28 mouse cellular contexts compared by ENCODE assay signal in the genomic region with DNA sequence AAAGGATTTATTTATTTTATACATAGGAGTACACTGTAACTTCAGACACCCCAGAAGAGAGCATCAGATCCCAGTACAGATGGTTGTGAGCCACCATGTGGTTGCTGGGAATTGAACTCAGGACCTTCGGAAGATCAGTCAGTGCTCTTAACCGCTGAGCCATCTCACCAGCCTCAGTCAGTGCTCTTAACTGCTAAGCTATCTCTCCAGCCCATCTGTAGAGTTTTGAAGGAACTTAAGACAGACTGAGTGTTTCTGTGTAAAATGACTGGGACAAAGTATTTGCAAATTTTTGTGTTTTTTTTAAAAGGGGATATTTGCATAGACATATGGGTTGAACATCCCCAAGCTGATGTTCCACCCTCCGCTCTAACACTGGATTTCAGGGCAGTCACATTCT.
"Had no signal": no experiment of that assay in that cellular context is flagged by ENCODE, and none has a peak within 500 bp of the region (broad histone marks: within the 10 kb centered on the region; RNA-seq: fewer than 3 reads in every experiment).

No protein-coding gene starts in this region.

- H3K36me3 ChIP-seq: limb, embryonic 10.5 days; limb, embryonic 12.5 days; limb, embryonic 15.5 days; lung, embryonic 15.5 days; midbrain, embryonic 15.5 days had no signal

- DNase-seq: left cerebral cortex, postnatal 4 days; liver; liver, embryonic 13.5 days; liver, postnatal 0 days; lung, adult 18-20 months; lung, adult 2 months; lung, embryonic 14.5 days; lung, postnatal 10 days; lung, postnatal 14 days; lung, postnatal 36 days; lung, postnatal 4 days; midbrain, embryonic 14.5 days had no signal

- H3K9ac ChIP-seq: limb, embryonic 12.5 days; limb, embryonic 13.5 days; limb, embryonic 15.5 days; liver, embryonic 12.5 days; liver, embryonic 13.5 days; liver, embryonic 14.5 days; liver, embryonic 15.5 days; liver, postnatal 0 days; lung, embryonic 14.5 days; lung, embryonic 15.5 days; midbrain, embryonic 12.5 days; midbrain, embryonic 13.5 days; midbrain, embryonic 15.5 days; neural tube, embryonic 12.5 days had no signal

- H3K4me3 ChIP-seq: limb, embryonic 10.5 days; limb, embryonic 12.5 days; limb, embryonic 13.5 days; limb, embryonic 15.5 days; liver, embryonic 12.5 days; liver, embryonic 13.5 days; liver, embryonic 15.5 days; lung, embryonic 15.5 days; megakaryocyte, embryonic 14.5 days; midbrain, embryonic 10.5 days; midbrain, embryonic 12.5 days; midbrain, embryonic 13.5 days; midbrain, embryonic 15.5 days; myocyte; neural tube, embryonic 12.5 days had no signal

- H3K27me3 ChIP-seq: limb, embryonic 12.5 days; limb, embryonic 13.5 days; limb, embryonic 15.5 days; liver, embryonic 12.5 days; liver, embryonic 13.5 days; liver, embryonic 15.5 days; lung, embryonic 15.5 days; midbrain, embryonic 12.5 days; midbrain, embryonic 13.5 days; midbrain, embryonic 15.5 days; neural tube, embryonic 12.5 days had no signal

- H3K9me3 ChIP-seq: limb, embryonic 10.5 days; limb, embryonic 15.5 days; liver, embryonic 13.5 days; lung, embryonic 15.5 days; midbrain, embryonic 13.5 days; midbrain, embryonic 15.5 days had no signal

- H3K27ac ChIP-seq: limb, embryonic 10.5 days; limb, embryonic 12.5 days; limb, embryonic 13.5 days; limb, embryonic 15.5 days; liver, embryonic 12.5 days; liver, embryonic 13.5 days; liver, embryonic 14.5 days; liver, embryonic 15.5 days; lung, embryonic 15.5 days; macrophage; midbrain, embryonic 10.5 days; midbrain, embryonic 12.5 days; midbrain, embryonic 13.5 days; midbrain, embryonic 15.5 days; neural tube, embryonic 12.5 days had no signal

- H3K4me1 ChIP-seq: limb, embryonic 10.5 days; limb, embryonic 12.5 days; limb, embryonic 13.5 days; limb, embryonic 15.5 days; midbrain, embryonic 10.5 days; midbrain, embryonic 12.5 days; midbrain, embryonic 13.5 days; midbrain, embryonic 15.5 days; neural tube, embryonic 12.5 days had no signal
